Mouse (Mus musculus) lung, adult 2 months (tissue): Measurements from ENCODE around the gene Thap3.

ENCODE experiments used
- CTCF ChIP-seq: fragments of 200-500 bp; IDR thresholded peaks from 2 replicates; pipeline ENCODE4 v1.5.1; 2011; ENCODE audit warnings: mild to moderate bottlenecking, low read length, control low read depth; ENCODE audit not compliant: insufficient read depth
- POLR2A ChIP-seq: fragments of 200-500 bp; IDR thresholded peaks from 2 replicates; pipeline ENCODE4 v1.6.1; 2011; ENCODE audit warnings: low read depth, mild to moderate bottlenecking, control low read depth, low read length, borderline replicate concordance; ENCODE audit errors: extremely low read depth

DNA sequence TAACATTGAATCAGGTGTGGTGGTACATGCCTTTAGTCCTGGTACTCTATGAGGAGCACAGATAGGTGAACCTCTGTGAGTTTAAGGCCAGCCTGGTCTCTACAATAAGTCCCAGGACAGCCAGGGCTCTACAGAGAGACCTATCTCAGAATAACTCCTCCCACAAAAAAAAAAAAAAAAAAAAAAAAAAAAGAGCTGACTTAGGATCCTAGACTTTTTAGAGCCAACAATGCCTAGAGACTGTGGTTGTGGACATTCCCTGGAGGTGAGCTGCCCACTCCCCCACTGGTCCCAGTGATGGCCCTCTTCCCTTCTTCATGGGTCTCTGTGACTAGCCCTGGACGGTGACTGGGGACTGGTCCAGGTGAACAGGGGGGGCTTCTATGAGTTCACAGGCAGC, 33.0 kb downstream of the Thap3 start:
- no peak for TF ChIP-seq POLR2A
- no peak for TF ChIP-seq CTCF
